Mouse (Mus musculus): ENCODE data around the gene Fmo5.

DNA sequence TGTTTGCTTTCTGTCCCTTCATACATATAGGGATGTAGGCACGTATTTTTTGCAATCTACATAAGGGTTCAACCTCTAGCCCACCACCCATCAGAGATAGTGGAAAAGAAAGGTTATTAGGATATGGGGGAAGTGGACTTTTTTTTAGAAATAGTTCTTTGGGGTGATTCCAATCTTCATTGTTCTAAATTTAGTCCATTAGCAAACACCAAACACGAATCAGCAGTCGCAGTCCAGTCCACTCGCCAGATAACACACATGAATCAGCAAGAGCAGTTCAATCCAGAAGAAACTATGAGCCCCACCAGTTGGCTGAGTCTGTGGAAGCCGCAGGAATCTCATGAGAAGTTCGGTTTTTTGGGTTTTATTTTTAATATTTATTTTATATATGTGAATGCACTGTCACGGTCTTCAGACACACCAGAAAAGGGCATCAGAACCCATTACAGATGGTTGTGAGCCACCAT, 46.1 kb downstream of the Fmo5 start, which contains the start of gene Gm17651:
- no peak for TF ChIP-seq CTCF (conservative IDR thresholded peaks at IDR 0.05 in 1 of 2, IDR thresholded peaks at IDR 0.05 in 1 of 2; ENCODE audit: low read depth in 2 of 2, low read length in 2 of 2)
- TF ChIP-seq POLR2A (IDR thresholded peaks at IDR 0.05; ENCODE audit: low read depth, low read length), result no peak
